Mouse (Mus musculus): ENCODE results near the gene Cirbp.

The Cirbp gene

GRCm38 (mm10) chr10:80137626-80138552 lies 27.9 kb upstream of the Cirbp start:
- no peak for DNase-seq (ENCODE audit: low read depth, low spot score)

DNA sequence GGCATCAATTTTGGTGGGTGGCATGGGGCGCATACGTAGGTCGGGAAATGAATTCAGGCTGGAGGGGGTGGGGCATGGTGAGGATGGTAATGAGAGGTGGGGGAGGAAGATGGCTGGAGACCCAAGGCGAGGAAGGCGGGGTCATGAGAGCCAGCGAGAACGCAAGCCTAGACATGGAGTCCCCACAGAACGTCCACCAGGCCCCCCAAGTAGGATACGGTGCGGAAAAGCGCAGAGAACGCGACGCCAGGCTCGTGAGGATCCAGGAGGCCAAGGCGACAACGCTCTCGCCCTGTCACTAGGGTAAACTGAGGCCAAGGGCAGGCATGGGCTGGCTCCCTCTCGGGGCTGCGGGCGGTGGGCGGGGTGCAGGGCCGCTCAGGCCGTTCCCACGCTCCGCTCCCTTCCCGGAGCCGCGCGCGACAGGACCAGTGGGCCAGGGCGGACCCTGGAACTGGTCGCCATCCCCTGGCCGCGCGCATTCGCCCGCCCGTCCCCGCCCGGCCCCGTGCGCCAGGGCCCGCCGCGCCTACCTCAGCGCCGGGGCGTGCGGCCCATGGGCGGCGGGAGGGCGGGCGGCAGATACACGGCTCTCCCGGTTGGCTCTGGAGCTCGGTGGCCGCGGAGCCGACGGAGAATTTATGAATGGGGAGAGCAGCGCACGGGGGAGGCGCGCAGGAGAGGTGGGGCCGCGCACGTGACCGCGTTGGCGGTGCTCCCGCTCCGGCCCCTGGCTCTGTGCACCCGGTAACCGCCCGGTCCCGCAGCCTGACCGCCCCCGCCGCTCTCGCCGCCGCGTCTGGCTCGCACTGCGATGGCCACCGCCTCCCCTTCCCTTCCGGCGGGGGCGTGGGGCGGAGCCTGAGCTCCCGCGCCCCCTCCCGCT lies 27.0 kb upstream of the Cirbp start, which contains the start of gene Atp5d:
TSS of gene Atp5d (plus strand) at position 80 of the 886 bp plus-strand sequence.
- no peak for DNase-seq (ENCODE audit: low read depth, low spot score)

DNA sequence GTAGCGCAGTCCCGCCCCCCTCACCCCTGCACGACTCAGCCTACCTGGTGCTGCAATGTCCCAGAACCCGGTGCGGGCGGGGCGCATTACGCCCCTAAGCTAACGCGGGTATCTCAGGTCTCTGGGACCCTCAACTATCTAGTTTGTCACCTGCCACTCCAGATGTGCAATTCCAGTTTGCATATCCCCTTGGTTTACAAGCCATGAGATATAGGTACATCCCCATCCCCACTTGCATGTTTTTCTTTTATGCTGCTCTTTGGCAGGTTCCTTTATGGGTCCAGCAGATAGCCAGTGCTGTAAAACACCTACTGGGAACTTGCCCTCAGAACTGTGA lies 26.4 kb upstream of the Cirbp start:
- DNase-seq (ENCODE audit: low read depth, low spot score): no peak

DNA sequence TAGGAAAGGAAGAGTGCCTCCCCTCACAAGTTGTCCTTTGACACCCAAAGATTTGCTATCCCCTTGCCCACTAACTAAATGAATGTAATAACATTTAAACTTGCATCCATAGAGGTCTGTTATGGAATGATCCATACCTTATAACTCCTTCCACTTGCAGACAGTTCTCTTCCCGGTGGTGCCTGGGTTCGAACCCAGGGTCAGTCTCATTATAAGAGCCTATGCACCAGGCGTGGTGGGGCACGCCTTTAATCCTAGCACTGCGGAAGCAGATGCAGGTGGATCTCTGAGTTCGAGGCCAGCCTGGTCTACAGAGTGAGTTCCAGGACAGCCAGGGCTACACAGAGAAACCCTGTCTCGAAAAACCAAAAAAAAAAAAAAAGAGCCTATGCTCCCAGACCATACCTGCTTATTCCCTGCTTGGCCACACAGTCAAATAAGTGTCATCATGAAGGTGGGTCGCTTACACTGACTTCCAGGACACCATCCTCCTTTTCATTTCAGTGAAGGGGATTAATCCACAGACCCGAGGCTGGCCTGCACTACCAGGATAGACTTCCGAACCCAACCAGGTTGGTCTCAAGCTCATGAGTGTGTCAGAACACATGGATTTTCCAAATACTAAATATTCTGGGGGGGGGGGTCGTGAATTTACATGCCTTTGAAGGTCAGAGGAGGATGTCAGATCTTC lies 25.7 kb upstream of the Cirbp start:
- no peak for DNase-seq (ENCODE audit: low read depth, low spot score)

GRCm38 (mm10) chr10:80140666-80141035 lies 25.1 kb upstream of the Cirbp start, which contains the start of gene Cbarp:
Gene Cbarp (minus strand): TSS chr10:80140835.
- DNase-seq (ENCODE audit: low read depth, low spot score): no peak

GRCm38 (mm10) chr10:80141243-80141642 lies 24.5 kb upstream of the Cirbp start:
- DNase-seq (ENCODE audit: low read depth, low spot score): peak; percentile 96

DNA sequence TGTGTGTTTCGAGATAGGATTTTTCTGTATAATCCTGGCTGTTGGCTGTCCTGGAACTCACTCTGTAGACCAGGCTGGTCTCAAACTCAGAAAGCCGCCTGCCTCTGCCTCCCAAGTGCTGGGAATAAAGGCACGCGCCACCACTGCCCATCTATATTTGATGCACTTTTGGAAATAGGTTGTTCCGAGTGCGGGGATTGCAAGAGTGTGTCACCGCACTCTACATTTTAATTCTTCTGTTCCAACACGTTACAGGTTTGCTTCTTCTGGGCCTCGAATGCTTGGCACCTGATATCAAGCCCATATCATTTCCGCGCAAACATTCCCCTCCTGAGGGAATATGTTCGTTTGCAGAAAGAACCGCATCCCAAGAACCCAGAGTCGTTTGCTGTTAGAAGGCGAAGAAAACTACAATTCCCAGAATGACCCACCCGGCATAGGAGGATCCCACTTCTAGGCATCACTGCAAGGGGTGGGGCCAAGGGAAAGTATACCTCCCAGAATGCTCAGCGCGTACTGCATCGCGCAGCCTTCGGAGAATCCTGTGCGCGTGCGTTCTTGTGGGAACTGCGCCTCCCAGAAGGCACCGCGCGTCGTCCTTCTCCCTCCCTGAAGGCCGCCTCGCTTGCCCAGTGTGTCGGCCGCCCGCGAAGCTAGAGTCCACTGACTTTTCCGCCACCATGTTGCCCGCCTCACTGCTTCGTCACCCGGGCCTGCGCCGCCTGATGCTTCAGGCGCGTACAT lies 23.8 kb upstream of the Cirbp start:
- DNase-seq (ENCODE audit: low read depth, low spot score): peak; percentile 99

DNA sequence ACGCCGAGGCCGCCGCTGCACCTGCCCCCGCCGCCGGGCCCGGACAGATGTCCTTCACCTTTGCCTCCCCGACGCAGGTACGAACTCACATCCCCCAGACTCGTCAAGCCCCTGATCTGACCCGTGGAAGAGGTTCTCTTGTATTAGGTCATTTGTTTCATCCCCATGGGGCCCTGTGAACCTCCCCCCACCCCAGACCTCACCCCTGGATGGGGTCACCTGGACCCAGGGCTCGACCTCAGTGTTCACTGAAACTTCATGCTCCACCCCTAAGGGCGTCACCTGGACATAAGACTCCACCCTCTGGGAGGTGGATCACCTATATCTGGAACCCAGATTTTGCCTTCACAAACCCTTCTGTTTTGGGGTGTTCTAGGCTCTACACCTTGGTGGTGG lies 23.3 kb upstream of the Cirbp start:
- DNase-seq (ENCODE audit: low read depth, low spot score): no peak

DNA sequence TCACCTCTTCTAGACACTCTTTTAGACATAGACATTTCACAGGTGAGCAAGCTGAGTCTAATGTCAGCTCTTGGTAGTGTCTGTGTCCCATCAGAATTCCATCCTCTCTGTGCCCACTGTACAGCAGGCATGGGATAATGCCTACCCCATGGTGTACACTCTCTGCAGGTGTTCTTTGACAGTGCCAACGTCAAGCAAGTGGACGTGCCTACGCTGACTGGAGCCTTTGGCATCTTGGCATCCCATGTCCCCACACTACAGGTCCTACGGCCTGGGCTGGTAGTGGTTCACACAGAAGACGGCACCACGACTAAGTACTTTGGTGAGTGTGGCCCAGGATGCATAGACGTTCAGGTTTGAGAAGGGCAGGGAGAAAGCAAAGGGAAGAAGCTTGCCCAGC lies 22.1 kb upstream of the Cirbp start:
- no peak for DNase-seq (ENCODE audit: low read depth, low spot score)

DNA sequence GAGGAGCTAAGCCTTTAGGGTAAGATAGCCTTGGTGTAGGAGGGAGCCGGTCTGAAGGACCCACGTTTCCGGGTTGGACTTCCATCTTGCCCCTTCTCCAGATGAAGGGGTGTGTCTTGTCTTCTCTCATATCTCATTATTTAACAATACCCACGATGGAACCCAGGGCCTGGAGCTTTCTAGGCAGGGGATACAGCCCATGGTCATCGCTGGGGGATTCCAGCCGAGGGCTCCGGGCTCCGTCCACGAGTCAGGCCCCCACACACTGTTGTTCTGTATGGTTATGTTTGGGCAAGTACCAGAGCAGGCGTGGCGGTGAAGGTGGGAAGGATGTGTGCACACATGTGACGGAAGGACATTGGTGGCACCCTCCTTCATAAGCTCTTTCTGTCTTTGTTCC lies 21.6 kb upstream of the Cirbp start:
- DNase-seq (ENCODE audit: low read depth, low spot score): no peak

GRCm38 (mm10) chr10:80144864-80145838 lies 20.6 kb upstream of the Cirbp start:
- DNase-seq (ENCODE audit: low read depth, low spot score): no peak

- DNase-seq (ENCODE audit: low read depth, low spot score): no peak
These were observed 19.9 kb upstream of the Cirbp start for GRCm38 (mm10) chr10:80145896-80146295.

- DNase-seq (ENCODE audit: low read depth, low spot score): no peak
These were observed 19.2 kb upstream of the Cirbp start for GRCm38 (mm10) chr10:80146568-80147011.

GRCm38 (mm10) chr10:80147146-80147718 lies 18.6 kb upstream of the Cirbp start:
- DNase-seq (ENCODE audit: low read depth, low spot score): no peak

DNA sequence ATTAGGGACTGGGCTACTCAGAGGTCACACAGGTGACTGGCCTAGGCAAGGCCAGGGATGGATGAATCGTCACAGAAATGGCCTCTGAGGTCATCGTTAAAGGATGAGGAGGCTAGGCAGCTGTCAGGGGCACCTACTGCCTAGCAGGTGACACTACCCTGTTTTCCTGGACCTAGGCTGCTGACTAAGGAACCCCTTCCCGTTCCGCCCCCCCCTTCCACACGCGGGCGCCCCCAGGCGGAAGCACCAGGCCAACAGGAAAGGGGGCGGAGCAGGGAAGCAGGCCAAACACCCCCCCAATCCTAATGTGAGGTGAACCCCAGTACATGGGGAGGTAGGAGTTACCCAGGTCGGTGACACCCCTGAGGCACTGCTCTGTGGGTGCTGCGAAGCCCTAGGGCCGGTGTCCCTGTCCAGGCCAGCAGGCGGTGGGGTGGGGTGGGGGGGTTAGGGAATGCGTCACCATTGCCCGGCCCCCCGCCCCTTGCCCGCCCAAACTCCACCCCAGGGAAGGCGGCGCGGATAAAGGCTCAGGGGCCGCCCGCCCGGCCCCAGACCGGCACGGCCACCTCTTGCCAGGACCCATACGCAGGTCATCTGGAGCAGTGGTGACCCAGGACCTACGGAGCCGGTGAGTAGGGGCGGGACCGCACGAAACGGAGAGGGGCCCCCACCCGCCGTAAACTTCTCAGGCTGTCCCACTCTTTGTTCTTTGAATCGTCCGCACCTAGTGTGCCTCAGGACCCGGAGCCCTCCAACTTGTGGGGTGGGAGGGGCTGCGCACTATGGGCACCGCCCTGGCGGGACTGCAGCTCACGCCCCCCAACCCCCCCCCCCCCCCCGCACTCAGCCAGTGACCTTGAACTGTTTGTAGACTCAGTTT lies 17.8 kb upstream of the Cirbp start, which contains the start of gene Midn:
TSS of gene Midn (plus strand) at position 554 of the 883 bp plus-strand sequence.
- no peak for DNase-seq (ENCODE audit: low read depth, low spot score)

- DNase-seq (ENCODE audit: low read depth, low spot score): peak; percentile 81
These were observed 17.0 kb upstream of the Cirbp start for GRCm38 (mm10) chr10:80148610-80149290.

DNA sequence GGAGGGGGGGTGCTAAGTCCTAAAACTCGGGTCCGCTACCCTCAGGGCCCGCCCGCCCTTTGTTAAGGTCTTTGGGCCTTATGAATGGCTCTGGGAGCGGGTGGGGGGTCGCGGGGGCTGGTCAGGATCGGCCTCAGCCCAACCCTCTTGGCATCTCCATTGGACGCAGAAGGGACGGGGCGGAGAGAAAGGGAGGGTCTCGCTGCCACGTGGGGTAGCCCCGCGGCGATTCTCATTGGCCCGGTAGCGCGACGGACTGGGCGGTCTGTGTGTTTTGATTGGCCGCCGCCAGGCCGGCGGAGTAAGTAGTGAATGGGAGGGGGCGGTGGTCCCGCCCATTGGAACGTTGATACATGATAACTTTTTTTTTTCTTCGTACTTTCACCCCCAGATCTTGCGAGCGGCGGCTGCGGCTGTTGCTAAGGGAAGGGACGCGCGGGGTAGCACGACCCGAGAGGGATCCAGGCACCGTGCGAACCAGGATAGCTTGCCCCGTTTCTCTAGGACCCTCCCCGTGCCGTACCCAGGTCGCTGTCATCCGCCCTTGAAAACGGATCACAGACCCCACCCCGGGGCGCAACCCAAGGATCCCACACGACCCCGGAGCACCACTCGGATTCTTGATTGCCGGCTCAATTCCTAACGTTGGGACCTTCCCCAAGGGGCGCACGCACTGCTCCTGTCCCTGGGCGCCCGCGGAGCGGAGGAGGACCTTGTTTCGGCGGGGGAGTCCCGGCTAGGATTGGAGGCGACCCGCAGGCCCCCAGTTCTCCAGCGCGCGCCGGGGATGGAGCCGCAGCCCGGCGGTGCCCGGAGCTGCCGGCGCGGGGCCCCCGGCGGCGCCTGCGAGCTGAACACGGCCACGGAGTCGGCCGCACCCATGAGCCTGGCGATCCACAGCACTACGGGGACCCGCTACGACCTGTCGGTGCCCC lies 16.2 kb upstream of the Cirbp start:
- DNase-seq (ENCODE audit: low read depth, low spot score): peak; percentile 98

Measured in telencephalon, adult 2 months (tissue).